8 mouse cellular contexts compared by ENCODE assay signal in the genomic region with DNA sequence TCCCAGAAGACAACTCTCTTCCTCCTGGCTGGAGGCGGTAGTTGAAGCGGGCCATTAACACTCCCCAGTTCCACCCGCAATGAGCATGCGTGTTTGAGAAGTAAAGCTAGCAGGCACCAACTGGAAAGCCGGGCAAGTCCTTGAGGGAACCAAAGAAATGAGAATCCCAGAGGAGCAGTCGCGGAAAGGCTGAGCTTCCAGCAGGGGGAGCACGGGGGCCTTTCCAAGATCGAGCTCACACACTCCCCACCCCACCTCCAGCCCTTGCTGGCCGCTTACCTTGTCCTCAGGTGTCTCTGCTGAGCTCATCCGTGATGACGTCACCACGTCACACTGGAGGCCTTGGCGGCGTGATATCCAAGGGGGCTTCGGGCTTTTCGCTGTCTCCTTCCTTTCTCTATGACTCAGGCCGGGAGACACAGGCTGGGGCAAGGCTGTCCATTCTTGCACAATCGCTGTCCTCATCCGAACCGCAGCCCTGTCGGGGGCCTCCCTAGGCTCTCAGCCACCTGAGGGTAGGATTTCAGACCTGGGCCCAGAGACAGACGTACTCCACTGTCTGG. TPM values are rescaled to one million over a fixed set of nuclear protein-coding genes. Genes with fewer than 3 reads are reported as not detected.
DNase-seq lines count a peak whose midpoint lies in the region; ATAC-seq and TF ChIP-seq lines count a peak whose summit lies in the region.

A gene (minus strand): TSS at position 381 of the 563 bp plus-strand sequence.

- in situ Hi-C loops in Patski (cut with MboI; ENCODE audit: low pct_unique_long_range_greater_than_20kb), result loop anchor here (5.0 to 25.0 kb wide), 5 partner anchors 37 to 492 kb away; no protein-coding TSS in a partner anchor

- CTCF ChIA-PET in Patski (lab: Charles Lee), result interaction anchor here (0.9 to 1.9 kb wide), 14 partner anchors 9 to 489 kb away, joined by 3 to 6 read pairs (median 3); no protein-coding TSS in a partner anchor

- H3K27me3 ChIP-seq in Patski, result no peaks in the 10 kb centered on the region

- peak; percentile 60 for ATAC-seq in Patski

- DNase-seq in Patski (ENCODE audit: low read depth, low spot score), result no peak
- DNase-seq in cerebellum, adult 8-10 months, result peak; percentile 80
- peak; percentile 73 for DNase-seq in forelimb bud, embryonic 11.5 days (ENCODE audit: low read depth, low spot score)
- peak; percentile 75 for DNase-seq in heart, postnatal 4 days
- peak; percentile 75 for DNase-seq in layer of hippocampus, adult 9-11 months
- DNase-seq in lung, postnatal 10 days, result peak; percentile 84
- DNase-seq in retina, postnatal 1 day, result peak; percentile 83
- peak; percentile 57 to 77 for DNase-seq in urinary bladder, adult 18-20 months (ENCODE audit: low spot score in 2 of 2)

- no peak for TF ChIP-seq CTCF in Patski (IDR thresholded peaks at IDR 0.05)

- POLR2A ChIA-PET in Patski (lab: Charles Lee), result no interaction called here

RNA-seq across cellular contexts. Expression of the gene that starts here (rescaled TPM):
- 0.44 TPM for polyA plus RNA-seq in Patski (2021)
- total RNA-seq in heart, postnatal 4 days (2021), result 1 to 10 TPM; 2.1 to 3.5 TPM

Comparison
In these comparisons a context has a peak if more than half of its experiments do, and no peak if none do; other contexts are left out.
1. Peak in ATAC-seq in Patski; RNA of the gene not detected or under 1 TPM.